Mouse (Mus musculus) adrenal gland, postnatal 36 days (tissue): ENCODE results near the gene Zrsr1. TPM values are rescaled to one million over a fixed set of nuclear protein-coding genes. Genes with fewer than 3 reads are reported as not detected.

ENCODE experiments used
- DNase-seq, 2 experiments: peaks; one replicate each; pipeline ENCODE4 v3.0.0; 2021; ENCODE audit warnings: mixed read lengths in 1 of 2
- total RNA-seq, 2 experiments: library from RNA; stranded (reverse); gene quantifications; 2 replicates each; pipeline ENCODE4 v1.2.3; 2021

Zrsr1 gene
- total RNA-seq, 2 experiments from 2014 or later = 38.9 to 41.9 TPM

GRCm38 (mm10) chr11:22972746-22973526 is 1.1 kb downstream of the Zrsr1 start:
- DNase-seq = peak; percentile 86 to 89

GRCm38 (mm10) chr11:22973599-22973998 is 1.8 kb downstream of the Zrsr1 start:
- DNase-seq = no peak

GRCm38 (mm10) chr11:22978215-22978614 is 6.4 kb downstream of the Zrsr1 start:
- DNase-seq = no peak

GRCm38 (mm10) chr11:22978711-22979110 is 6.9 kb downstream of the Zrsr1 start:
- DNase-seq = no peak

DNA sequence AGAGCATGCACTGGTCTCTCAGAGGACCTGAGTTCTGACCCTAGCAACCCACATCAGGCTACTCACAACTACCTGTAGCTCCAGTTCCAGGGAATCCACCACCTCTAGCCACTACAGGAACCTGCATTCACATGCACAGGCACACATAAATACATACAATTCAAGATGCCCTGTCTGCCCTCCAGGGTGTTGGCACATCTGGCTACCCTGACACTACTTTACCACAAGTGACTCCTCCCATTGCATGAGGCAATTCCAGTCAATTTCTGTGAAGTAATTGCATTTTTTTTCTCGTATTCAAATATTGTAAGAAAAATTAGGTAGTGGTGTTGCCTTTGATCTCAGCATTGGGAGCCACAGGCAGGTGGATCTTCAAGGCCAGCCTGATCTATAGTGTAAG is 7.4 kb downstream of the Zrsr1 start:
- DNase-seq = no peak

GRCm38 (mm10) chr11:22981041-22981440 is 9.2 kb downstream of the Zrsr1 start:
- no peak for DNase-seq

DNA sequence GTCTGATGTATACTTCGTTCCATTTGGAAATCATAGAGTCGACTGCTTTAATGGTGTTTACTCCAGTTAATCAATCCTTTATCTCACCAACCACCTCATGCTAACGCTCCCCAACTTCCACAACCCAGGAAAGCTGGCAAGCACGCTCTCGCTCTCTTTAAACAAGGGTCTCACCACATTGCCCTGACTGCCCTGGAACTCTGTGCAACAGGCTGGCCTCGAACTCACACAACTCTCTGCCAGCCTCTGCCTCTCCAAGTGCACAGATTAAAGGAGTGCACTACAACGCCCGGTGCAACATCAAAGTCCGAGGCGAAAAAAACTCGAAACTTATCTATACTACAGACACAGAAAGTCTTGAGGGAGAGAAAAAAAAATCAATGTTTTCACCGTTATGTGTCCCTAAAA is 9.7 kb downstream of the Zrsr1 start:
- DNase-seq = peak in 1 of 2 experiments; percentile 25

- DNase-seq = peak; percentile 98
These were observed 10.4 kb downstream of the Zrsr1 start, which contains the start of the genes Gm28048 and Commd1 for GRCm38 (mm10) chr11:22981984-22982757. TSS of gene Gm28048 (minus strand) at chr11:22982090. TSS of gene Commd1 (minus strand) at chr11:22982382.

- no peak for DNase-seq
These were observed 11.0 kb downstream of the Zrsr1 start for GRCm38 (mm10) chr11:22982846-22983245.

DNA sequence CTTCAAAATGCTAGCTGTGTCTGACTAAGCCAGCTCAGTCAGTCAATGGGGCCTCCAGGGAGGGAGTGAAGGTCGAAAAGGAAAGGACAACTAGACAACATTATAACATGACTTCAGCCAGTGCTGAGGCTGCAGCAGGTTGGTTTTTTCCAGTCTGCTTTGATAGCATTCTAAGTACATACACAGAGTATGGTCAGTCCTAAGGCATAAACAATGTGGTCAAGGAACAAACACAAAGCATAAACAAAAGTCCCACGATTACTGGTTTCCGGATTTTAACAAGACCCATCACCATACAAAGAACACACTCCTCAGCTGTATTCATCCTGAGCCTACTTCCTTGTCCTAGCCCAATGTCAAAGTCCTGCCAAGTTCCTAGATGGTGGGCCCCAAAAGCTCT is 13.7 kb downstream of the Zrsr1 start:
- DNase-seq = no peak

- DNase-seq = peak; percentile 28 to 62
These were observed 15.6 kb downstream of the Zrsr1 start for GRCm38 (mm10) chr11:22987357-22987756.

DNA sequence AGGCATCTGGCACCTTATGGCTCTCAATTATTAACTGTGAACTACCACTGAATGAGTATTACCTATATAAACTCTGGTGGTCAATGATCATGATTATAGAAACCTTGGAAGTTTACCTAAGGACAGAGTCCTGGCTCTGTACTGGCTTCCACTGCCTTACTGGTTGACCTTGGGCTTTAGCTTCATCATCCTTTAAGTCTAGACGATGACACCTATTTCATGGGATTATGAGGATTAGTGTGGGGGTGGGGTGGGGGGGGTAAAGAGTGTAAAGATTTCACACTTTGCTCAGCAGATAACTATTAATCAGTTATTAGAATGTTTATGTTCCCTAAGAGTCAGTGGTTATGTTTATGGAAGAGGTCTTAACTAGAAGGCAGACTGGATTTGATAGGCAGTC is 18.0 kb downstream of the Zrsr1 start:
- no peak for DNase-seq

- peak; percentile 96 for DNase-seq
These were observed 18.8 kb downstream of the Zrsr1 start, which contains the start of gene Cct4 for GRCm38 (mm10) chr11:22990393-22991126. TSS of gene Cct4 (plus strand) at chr11:22990519.

GRCm38 (mm10) chr11:22991218-22991835 is 19.5 kb downstream of the Zrsr1 start:
- DNase-seq = no peak

GRCm38 (mm10) chr11:22994271-22994670 is 22.5 kb downstream of the Zrsr1 start:
- no peak for DNase-seq

DNA sequence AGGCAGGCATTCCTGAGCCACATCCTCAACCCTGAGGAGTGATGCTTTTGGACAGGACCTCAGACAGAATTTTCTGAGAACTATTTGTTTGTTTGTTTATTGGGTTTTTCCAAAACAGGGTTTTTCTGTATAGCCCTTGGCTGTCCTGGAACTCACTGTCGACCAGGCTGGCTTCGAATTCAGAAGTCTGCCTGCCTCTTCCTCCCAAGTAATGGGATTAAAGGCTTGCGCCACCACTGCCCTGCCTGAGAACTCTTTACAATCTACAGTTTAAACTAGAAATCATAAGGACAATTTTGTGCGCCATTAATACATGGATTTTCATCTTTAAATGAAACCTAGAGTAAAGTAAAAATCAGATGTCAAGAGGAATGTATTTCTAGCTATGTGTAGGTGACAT is 23.7 kb downstream of the Zrsr1 start:
- DNase-seq = no peak

GRCm38 (mm10) chr11:22998308-22998707 is 26.5 kb downstream of the Zrsr1 start:
- no peak for DNase-seq

- no peak for DNase-seq
These were observed 33.5 kb downstream of the Zrsr1 start for GRCm38 (mm10) chr11:23005276-23005675.

- DNase-seq = no peak
These were observed 35.3 kb downstream of the Zrsr1 start for GRCm38 (mm10) chr11:23007166-23007480.

- DNase-seq = peak; percentile 63 to 79
These were observed 35.8 kb downstream of the Zrsr1 start, which contains the start of gene Fam161a for GRCm38 (mm10) chr11:23007481-23008180. TSS of gene Fam161a (plus strand) at chr11:23007531.

GRCm38 (mm10) chr11:23008181-23008823 is 36.5 kb downstream of the Zrsr1 start:
- peak; percentile 91 for DNase-seq
